In the genomic region with DNA sequence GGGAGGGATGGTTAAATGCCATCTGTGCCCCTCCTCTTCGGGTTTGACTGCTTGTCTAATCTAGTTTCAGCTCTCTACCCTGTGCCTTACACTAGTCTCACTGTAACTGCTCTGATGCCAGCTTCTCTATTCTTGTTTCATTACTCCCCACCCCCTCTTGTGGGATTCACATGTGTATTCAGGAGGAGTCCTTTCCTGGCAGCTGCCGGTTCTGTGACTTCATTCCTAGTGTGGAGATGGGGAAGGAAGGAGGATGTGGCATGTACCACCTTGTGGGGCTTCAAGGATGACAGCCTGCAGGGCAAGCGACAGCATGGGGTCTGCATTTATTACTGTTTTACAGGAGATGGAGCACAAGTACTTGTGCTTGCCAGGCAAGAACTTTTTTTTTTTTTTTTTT, we compare ENCODE assay signal across 9 mouse cellular contexts. TPM values are rescaled to one million over a fixed set of nuclear protein-coding genes. Genes with fewer than 3 reads are reported as not detected.
DNase-seq lines count a peak whose midpoint lies in the region; ATAC-seq and TF ChIP-seq lines count a peak whose summit lies in the region.
"Had no signal": no experiment of that assay in that cellular context is flagged by ENCODE, and none has a peak within 500 bp of the region (broad histone marks: within the 10 kb centered on the region; RNA-seq: fewer than 3 reads in every experiment).

No protein-coding gene starts in this region.

- TF ChIP-seq EP300 in CH12.LX (IDR thresholded peaks at IDR 0.05; ENCODE audit: low read length), result no peak
- TF ChIP-seq EP300 in heart, postnatal 0 days (IDR thresholded peaks at IDR 0.05; ENCODE audit: low read depth), result no peak

- dilution Hi-C loops in CH12.LX (cut with MboI; ENCODE audit: extremely low pct_ligation_motif_present, extremely low pct_unique_long_range_greater_than_20kb, low sequenced_read_pairs), result no loop called here

- ATAC-seq in heart, embryonic 12.5 days (ENCODE audit: insufficient number of reproducible peaks, low FRiP score), result no peak
- ATAC-seq in heart, postnatal 0 days (ENCODE audit: insufficient read depth, low read depth), result no peak
- peak; percentile 9; the same call in 1 of the 2 replicates for ATAC-seq in megakaryocyte, adult 5-6 weeks (ENCODE audit: poor library complexity, severe bottlenecking)

- peak overlapping the region; percentile 96 for H3K4me2 ChIP-seq in heart, embryonic 12.5 days
- peak overlapping the region; percentile 82; the same call in 1 of the 2 replicates for H3K4me2 ChIP-seq in CH12.LX (ENCODE audit: insufficient read depth, low read depth, poor library complexity, severe bottlenecking)
- peak overlapping the region; percentile 92 for H3K4me2 ChIP-seq in heart, postnatal 0 days (ENCODE audit: low read depth, low read length)

- no peaks in the 10 kb centered on the region for H3K9me3 ChIP-seq in heart, embryonic 12.5 days (replicated peaks)
- H3K9me3 ChIP-seq in CH12.LX (replicated peaks; ENCODE audit: low read length), result no peaks in the 10 kb centered on the region
- H3K9me3 ChIP-seq in heart, postnatal 0 days (replicated peaks; ENCODE audit: control insufficient read depth, low read length), result no peaks in the 10 kb centered on the region

- TF ChIP-seq CTCF in CH12.LX (conservative IDR thresholded peaks at IDR 0.05 in 1 of 2, IDR thresholded peaks at IDR 0.05 in 1 of 2; ENCODE audit: low read depth in 2 of 2, low read length in 2 of 2), result no peak
- TF ChIP-seq CTCF in heart, postnatal 0 days (IDR thresholded peaks at IDR 0.05; ENCODE audit: low read depth), result no peak

- in situ Hi-C loops in CH12.LX (cut with MboI; ENCODE audit: low pct_ligation_motif_present, low pct_unique_long_range_greater_than_20kb, low sequenced_read_pairs), result loop anchor here (10.0 kb wide), 1 partner anchor 163 kb away; no protein-coding TSS in a partner anchor

- no peaks in the 10 kb centered on the region for H3K27me3 ChIP-seq in heart, embryonic 12.5 days (replicated peaks)
- H3K27me3 ChIP-seq in CH12.LX (replicated peaks), result no peaks in the 10 kb centered on the region
- H3K27me3 ChIP-seq in heart, postnatal 0 days (ENCODE audit: control insufficient read depth, insufficient read depth, low read length), result no peaks in the 10 kb centered on the region

- peaks cover 17% of the 10 kb centered on the region; the same call in 1 of the 2 replicates for H3K79me2 ChIP-seq in CH12.LX (replicated peaks; ENCODE audit: control insufficient read depth, extremely low read depth, insufficient read depth, poor library complexity, severe bottlenecking)

- H3K36me3 ChIP-seq in heart, embryonic 12.5 days, result peaks cover 34% of the 10 kb centered on the region
- peaks cover 8 to 67% of the 10 kb centered on the region in 2 experiments for H3K36me3 ChIP-seq in CH12.LX (replicated peaks in 1 of 2; ENCODE audit: control insufficient read depth in 1 of 2, insufficient read depth in 1 of 2, low read length in 1 of 2)
- H3K36me3 ChIP-seq in heart, postnatal 0 days (replicated peaks; ENCODE audit: control insufficient read depth, insufficient read depth, low read length), result peaks cover 26% of the 10 kb centered on the region

- TF ChIP-seq POLR2A in CH12.LX (IDR thresholded peaks at IDR 0.05; ENCODE audit: low read depth, low read length), result no peak

- H3K9ac ChIP-seq in heart, embryonic 12.5 days, result peak overlapping the region; percentile 90
- no peak overlapping the region for H3K9ac ChIP-seq in CH12.LX (ENCODE audit: insufficient read depth, low read depth)
- no peak overlapping the region for H3K9ac ChIP-seq in heart, postnatal 0 days (replicated peaks; ENCODE audit: low read depth, low read length)

- H3K4me3 ChIP-seq in heart, embryonic 12.5 days, result no peak overlapping the region
- no peak overlapping the region for H3K4me3 ChIP-seq in CH12.LX (replicated peaks in 1 of 3; ENCODE audit: low read depth in 2 of 3, low read length in 2 of 3, poor library complexity in 1 of 3)
- H3K4me3 ChIP-seq in heart, postnatal 0 days (ENCODE audit: low read depth, low read length), result no peak overlapping the region

- peaks cover 28% of the 10 kb centered on the region for H3K4me1 ChIP-seq in heart, embryonic 12.5 days (replicated peaks)
- H3K4me1 ChIP-seq in CH12.LX (ENCODE audit: control insufficient read depth in 1 of 2, insufficient read depth in 2 of 2), result peaks cover 7 to 39% of the 10 kb centered on the region in 2 experiments; a peak in 3 of 4 replicates
- peaks cover 20% of the 10 kb centered on the region for H3K4me1 ChIP-seq in heart, postnatal 0 days (ENCODE audit: control insufficient read depth, insufficient read depth)

- DNase-seq in heart, adult 8-10 months (ENCODE audit: low spot score), result no peak
- DNase-seq in CH12.LX (ENCODE audit: extremely low read depth), result no peak
- no peak for DNase-seq in heart, postnatal 0 days (ENCODE audit: low spot score)
- no peak for DNase-seq in embryo, embryonic 10.5 days (ENCODE audit: low spot score)
- no peak for DNase-seq in frontal cortex, adult 2 months (ENCODE audit: extremely low spot score in 1 of 2, low spot score in 1 of 2)
- DNase-seq in thymus, postnatal 0 days (ENCODE audit: low spot score), result no peak
- DNase-seq: cerebellum, adult 18-20 months had no signal

- WGBS in heart, embryonic 12.5 days, result 66% methylated on average over 3 of the region's 3 CpGs
- WGBS in heart, postnatal 0 days, result 54% methylated on average over 3 of the region's 3 CpGs

- TF ChIP-seq RAD21 in CH12.LX (IDR thresholded peaks at IDR 0.05; ENCODE audit: low read depth, low read length), result no peak

- H3K27ac ChIP-seq in heart, embryonic 12.5 days (ENCODE audit: poor library complexity, severe bottlenecking), result 0 out of 2 replicates have a peak overlapping the region, but pooled peaks have one; percentile 4
- H3K27ac ChIP-seq in CH12.LX (ENCODE audit: insufficient read depth, low read depth), result no peak overlapping the region
- peak overlapping the region; percentile 94 for H3K27ac ChIP-seq in heart, postnatal 0 days (ENCODE audit: low read depth)

RNA-seq across cellular contexts. Expression of gene Gm45799, which starts 1.6 kb away (rescaled TPM):
- 14.1 and 14.8 TPM in 2 replicates for polyA plus RNA-seq in heart, embryonic 12.5 days (2016; fragmentation: Nextera tagmentation; extraction: Ambion mirVana)
- 1 to 10 TPM; 1.1 to 6.9 (median 1.8) TPM for total RNA-seq in heart, adult 8-10 months (2022)
- total RNA-seq in CH12.LX (2012; rRNA removed) (54.4 and 78.4 TPM in 2 replicates), CH12.LX (2014; rRNA removed) (37.7 and 51.6 TPM in 2 replicates)
- 54.0 and 73.5 TPM in 2 replicates for polyA plus RNA-seq in CH12.LX (2012; ENCODE audit: insufficient read length, low read depth)
- total RNA-seq in heart, postnatal 0 days (2014; rRNA removed; ENCODE audit: low replicate concordance), result 40.0 and 126 TPM in 2 replicates
- polyA plus RNA-seq in heart, postnatal 0 days (2015; fragmentation: Nextera tagmentation; extraction: Ambion mirVana), result 58.4 and 62.6 TPM in 2 replicates
- 6.7 and 18.0 TPM in 2 replicates for total RNA-seq in megakaryocyte, adult 5-6 weeks (2015)
- 6.0 and 6.6 TPM in 2 replicates for total RNA-seq in megakaryocyte, adult 5-6 weeks (2017)
- polyA plus RNA-seq in frontal cortex, adult 2 months (2012; rRNA removed), result 50.7 and 53.2 TPM in 2 replicates
- polyA plus RNA-seq in thymus, postnatal 0 days (2015; fragmentation: Nextera tagmentation; extraction: Ambion mirVana), result 65.0 and 66.0 TPM in 2 replicates

RNA-seq across cellular contexts. Expression of gene Arfip2, which starts 1.7 kb away (rescaled TPM):
- 45.5 and 45.6 TPM in 2 replicates for polyA plus RNA-seq in heart, embryonic 12.5 days (2016; fragmentation: Nextera tagmentation; extraction: Ambion mirVana)
- 10 to 100 TPM; 11.5 to 14.1 (median 13.0) TPM for total RNA-seq in heart, adult 8-10 months (2022)
- 50.1 and 57.7 TPM in 2 replicates for total RNA-seq in CH12.LX (2012; rRNA removed)
- 46.9 and 55.6 TPM in 2 replicates for total RNA-seq in CH12.LX (2014; rRNA removed)
- polyA plus RNA-seq in CH12.LX (2012; ENCODE audit: insufficient read length, low read depth), result 54.8 and 71.0 TPM in 2 replicates
- total RNA-seq in heart, postnatal 0 days (2014; rRNA removed; ENCODE audit: low replicate concordance), result 53.4 and 80.4 TPM in 2 replicates
- polyA plus RNA-seq in heart, postnatal 0 days (2015; fragmentation: Nextera tagmentation; extraction: Ambion mirVana), result 31.7 and 32.9 TPM in 2 replicates
- 6.9 and 12.0 TPM in 2 replicates for total RNA-seq in megakaryocyte, adult 5-6 weeks (2015)
- total RNA-seq in megakaryocyte, adult 5-6 weeks (2017), result 24.6 and 24.8 TPM in 2 replicates
- 107 and 127 TPM in 2 replicates for polyA plus RNA-seq in frontal cortex, adult 2 months (2012; rRNA removed)
- polyA plus RNA-seq in thymus, postnatal 0 days (2015; fragmentation: Nextera tagmentation; extraction: Ambion mirVana), result 43.3 and 46.4 TPM in 2 replicates

RNA-seq across cellular contexts. Expression of gene Timm10b, which starts 2.1 kb away (rescaled TPM):
- polyA plus RNA-seq in heart, embryonic 12.5 days (2016; fragmentation: Nextera tagmentation; extraction: Ambion mirVana), result 142 and 155 TPM in 2 replicates
- total RNA-seq in heart, adult 8-10 months (2022), result 10 to 100 TPM; 75.1 to 86.0 (median 79.7) TPM
- total RNA-seq in CH12.LX (2012; rRNA removed) (103 and 115 TPM in 2 replicates), CH12.LX (2014; rRNA removed) (86.2 and 94.9 TPM in 2 replicates)
- 89.6 and 99.3 TPM in 2 replicates for polyA plus RNA-seq in CH12.LX (2012; ENCODE audit: insufficient read length, low read depth)
- 54.2 and 128 TPM in 2 replicates for total RNA-seq in heart, postnatal 0 days (2014; rRNA removed; ENCODE audit: low replicate concordance)
- polyA plus RNA-seq in heart, postnatal 0 days (2015; fragmentation: Nextera tagmentation; extraction: Ambion mirVana), result 211 and 213 TPM in 2 replicates
- 77.3 and 105 TPM in 2 replicates for total RNA-seq in megakaryocyte, adult 5-6 weeks (2015)
- 85.4 and 91.6 TPM in 2 replicates for total RNA-seq in megakaryocyte, adult 5-6 weeks (2017)
- polyA plus RNA-seq in frontal cortex, adult 2 months (2012; rRNA removed), result 108 and 129 TPM in 2 replicates
- polyA plus RNA-seq in thymus, postnatal 0 days (2015; fragmentation: Nextera tagmentation; extraction: Ambion mirVana), result 273 and 277 TPM in 2 replicates

RNA-seq across cellular contexts. Expression of gene Trim3, which starts 8.6 kb away (rescaled TPM):
- polyA plus RNA-seq in heart, embryonic 12.5 days (2016; fragmentation: Nextera tagmentation; extraction: Ambion mirVana), result 27.9 and 30.7 TPM in 2 replicates
- total RNA-seq in heart, adult 8-10 months (2022), result 10 to 100 TPM; 21.2 to 26.8 (median 23.5) TPM
- total RNA-seq in CH12.LX (2012; rRNA removed) (3.5 and 4.7 TPM in 2 replicates), CH12.LX (2014; rRNA removed) (2.2 TPM in 2 replicates)
- 3.5 and 4.6 TPM in 2 replicates for polyA plus RNA-seq in CH12.LX (2012; ENCODE audit: insufficient read length, low read depth)
- total RNA-seq in heart, postnatal 0 days (2014; rRNA removed; ENCODE audit: low replicate concordance), result 32.3 and 56.5 TPM in 2 replicates
- 18.0 and 18.1 TPM in 2 replicates for polyA plus RNA-seq in heart, postnatal 0 days (2015; fragmentation: Nextera tagmentation; extraction: Ambion mirVana)
- 14.8 and 19.7 TPM in 2 replicates for total RNA-seq in megakaryocyte, adult 5-6 weeks (2015)
- total RNA-seq in megakaryocyte, adult 5-6 weeks (2017), result 10.9 and 15.3 TPM in 2 replicates
- 137 and 154 TPM in 2 replicates for polyA plus RNA-seq in frontal cortex, adult 2 months (2012; rRNA removed)
- polyA plus RNA-seq in thymus, postnatal 0 days (2015; fragmentation: Nextera tagmentation; extraction: Ambion mirVana), result 4.2 TPM in 2 replicates

RNA-seq across cellular contexts. Expression of gene Dnhd1, which starts 8.7 kb away (rescaled TPM):
- 0.41 and 0.52 TPM in 2 replicates for polyA plus RNA-seq in heart, embryonic 12.5 days (2016; fragmentation: Nextera tagmentation; extraction: Ambion mirVana)
- under 1 TPM; 0.20 to 0.73 (median 0.61) TPM for total RNA-seq in heart, adult 8-10 months (2022)
- 0.04 and 0.08 TPM in 2 replicates for total RNA-seq in CH12.LX (2012; rRNA removed)
- 0.07 and 0.23 TPM in 2 replicates for total RNA-seq in CH12.LX (2014; rRNA removed)
- polyA plus RNA-seq in CH12.LX (2012; ENCODE audit: insufficient read length, low read depth), result 0.31 and 0.41 TPM in 2 replicates
- total RNA-seq in heart, postnatal 0 days (2014; rRNA removed; ENCODE audit: low replicate concordance), result 0.04 and 1.9 TPM in 2 replicates
- 0.03 and 0.36 TPM in 2 replicates for polyA plus RNA-seq in heart, postnatal 0 days (2015; fragmentation: Nextera tagmentation; extraction: Ambion mirVana)
- total RNA-seq in megakaryocyte, adult 5-6 weeks (2015), result 1.8 and 4.7 TPM in 2 replicates
- total RNA-seq in megakaryocyte, adult 5-6 weeks (2017), result 0.95 and 2.7 TPM in 2 replicates
- polyA plus RNA-seq in frontal cortex, adult 2 months (2012; rRNA removed), result 6.9 and 11.5 TPM in 2 replicates
- 0.37 and 0.61 TPM in 2 replicates for polyA plus RNA-seq in thymus, postnatal 0 days (2015; fragmentation: Nextera tagmentation; extraction: Ambion mirVana)
